Mouse (Mus musculus) right cerebral cortex, postnatal 4 days (tissue): Measurements from ENCODE around the gene Olfr617.
"Not testable (repeated sequence)": the region's sequence is repeated elsewhere in the genome, so short reads cannot be mapped to it uniquely, and the experiment has no call there.

Experiments used
- DNase-seq: peaks from one replicate; pipeline ENCODE4 v3.0.0-alpha.2; 2022

The Olfr617 gene

DNA sequence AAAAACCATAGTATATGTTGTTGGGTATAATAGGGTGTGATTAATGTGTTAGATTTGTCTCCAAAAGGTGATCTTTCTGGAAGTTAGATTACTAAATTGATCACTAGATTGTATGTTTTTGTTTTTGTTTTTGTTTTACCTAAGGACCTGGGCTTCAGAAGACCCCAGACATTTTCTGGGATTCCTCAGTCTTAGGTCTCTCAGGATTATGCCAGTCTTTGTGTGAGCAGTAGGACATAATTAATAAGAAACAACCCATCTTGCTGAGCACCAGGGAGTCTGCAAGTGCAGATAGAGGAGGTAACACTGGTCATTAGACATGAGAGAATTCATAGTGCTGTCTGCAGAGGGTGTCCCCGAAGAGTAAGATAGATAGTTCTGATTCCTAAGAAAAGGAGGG is at the start of gene Olfr617:
Olfr617 (plus strand) TSS at position 301 of the 400 bp plus-strand sequence.
- no peak for DNase-seq

DNA sequence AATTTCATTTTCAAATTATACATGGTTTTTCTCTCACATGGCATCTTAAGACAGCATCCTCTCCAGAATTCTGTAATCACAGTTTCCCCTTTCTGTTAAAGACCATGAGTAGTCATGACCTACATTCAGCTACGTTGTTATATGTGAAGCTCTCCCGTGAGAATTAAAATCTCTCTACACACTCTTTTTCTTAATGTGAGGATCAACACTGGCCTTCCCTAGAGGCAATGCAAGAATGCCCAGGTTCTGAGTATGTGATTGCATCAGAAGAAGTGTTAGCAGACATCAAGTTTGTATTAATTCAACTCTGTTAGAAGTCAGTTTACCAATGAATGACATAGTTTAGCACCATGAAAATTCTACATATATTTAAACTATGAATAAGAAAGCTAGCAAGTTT is 30.2 kb upstream of the Olfr617 start, which contains the start of gene Olfr612:
Olfr612 (minus strand) TSS at position 101 of the 400 bp plus-strand sequence.
- DNase-seq = not testable (repeated sequence)

DNA sequence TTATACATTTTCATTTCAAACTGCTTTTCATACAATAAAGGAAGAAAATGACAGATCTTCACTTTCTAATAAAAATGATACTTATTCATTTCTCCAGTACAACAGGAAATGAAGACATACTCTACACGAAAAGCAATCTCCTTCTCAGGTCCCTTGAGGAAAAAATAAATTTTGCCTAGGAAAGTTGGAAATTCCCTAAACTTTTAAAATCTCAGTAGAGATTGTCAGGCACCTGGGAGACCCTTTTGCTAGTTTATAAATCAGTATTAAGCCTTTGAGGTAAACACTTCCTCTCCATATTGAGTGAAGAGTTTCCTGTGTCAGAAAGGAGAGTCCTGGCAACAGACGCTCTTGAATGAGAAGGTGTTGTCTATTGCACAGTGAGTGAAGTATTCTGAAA is 25.1 kb upstream of the Olfr617 start, which contains the start of gene Olfr613:
Olfr613 (plus strand) TSS at position 301 of the 400 bp plus-strand sequence.
- DNase-seq = no peak

DNA sequence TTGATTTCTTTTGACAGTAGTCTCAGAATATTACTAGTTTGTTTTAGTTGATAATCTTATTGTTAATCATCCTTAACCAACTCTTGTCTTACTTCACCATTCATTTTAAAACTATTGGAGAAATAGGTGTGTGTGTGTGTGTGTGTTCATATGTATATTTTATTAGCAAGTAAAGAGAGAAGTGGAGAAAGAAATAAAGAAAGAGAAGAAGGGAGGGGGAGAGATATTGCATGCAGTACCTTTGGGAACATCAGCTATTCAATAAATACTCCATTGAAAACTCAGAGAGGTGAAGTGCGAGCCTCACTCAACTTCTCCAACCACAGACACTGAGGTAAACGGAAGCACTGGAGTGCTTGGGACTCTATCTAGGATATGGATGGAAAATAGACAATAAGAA is 17.1 kb upstream of the Olfr617 start, which contains the start of gene Olfr615:
Olfr615 (plus strand) TSS at position 301 of the 400 bp plus-strand sequence.
- DNase-seq = no peak

DNA sequence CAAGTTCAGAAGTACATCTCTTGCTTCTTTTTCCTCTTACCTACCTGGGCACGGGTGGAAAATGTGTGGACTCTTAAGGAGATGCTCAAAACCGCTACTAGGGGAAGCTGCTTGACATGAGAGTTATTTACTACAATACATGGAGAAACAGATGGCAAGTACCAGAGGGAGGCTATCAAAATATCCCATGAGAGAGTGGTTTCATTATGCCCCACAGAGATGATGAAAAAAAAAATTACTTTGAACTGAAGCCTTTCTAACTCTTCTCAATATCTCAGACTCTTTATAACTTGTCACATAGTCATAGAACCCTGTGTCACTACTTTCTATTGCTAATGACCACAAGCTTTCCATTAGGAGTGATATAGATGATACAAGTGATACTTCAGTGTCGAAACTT is 3.8 kb upstream of the Olfr617 start, which contains the start of gene Olfr616:
Olfr616 (minus strand) TSS at position 101 of the 400 bp plus-strand sequence.
- DNase-seq = no peak

DNA sequence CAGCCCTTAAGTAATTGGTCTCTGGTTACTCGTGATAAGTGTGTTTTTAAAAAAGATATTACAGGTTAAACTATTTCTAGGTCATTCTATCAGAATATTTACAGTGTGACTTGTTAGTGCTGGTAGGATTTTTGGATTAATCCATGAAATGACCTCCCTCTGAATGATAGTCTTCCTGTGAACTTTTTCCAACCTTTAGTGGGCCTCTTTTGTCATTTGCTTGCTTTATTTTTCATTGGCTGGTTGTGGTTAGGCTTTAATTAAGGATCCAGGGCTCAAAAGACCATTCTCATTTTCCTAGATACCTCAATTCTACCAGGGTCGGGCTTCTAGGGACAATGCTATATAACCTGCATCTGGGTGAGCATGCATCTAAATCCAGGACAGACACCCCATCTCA is 16.9 kb downstream of the Olfr617 start, which contains the start of gene Olfr618:
Olfr618 (plus strand) TSS at position 301 of the 400 bp plus-strand sequence.
- no peak for DNase-seq

DNA sequence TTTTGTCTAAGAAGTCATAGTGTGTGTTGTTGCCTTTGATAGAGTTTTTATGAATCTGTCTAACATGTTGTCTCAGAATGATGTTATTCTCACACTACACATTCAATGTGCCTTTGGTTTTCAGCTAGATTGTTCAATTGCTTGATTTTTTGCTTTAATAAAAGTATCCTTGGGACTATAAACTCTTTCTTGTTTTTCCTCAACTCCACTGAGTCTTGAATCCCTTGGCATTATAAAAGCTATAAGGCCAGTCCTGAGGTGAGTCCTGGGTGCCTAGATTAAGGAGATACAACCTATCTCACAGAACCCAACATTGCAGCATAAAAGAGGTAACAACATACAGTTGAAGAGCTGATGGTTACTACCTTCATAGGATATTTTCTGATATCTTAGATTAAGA is 27.4 kb downstream of the Olfr617 start, which contains the start of gene Olfr619:
Olfr619 (plus strand) TSS at position 301 of the 400 bp plus-strand sequence.
- no peak for DNase-seq

DNA sequence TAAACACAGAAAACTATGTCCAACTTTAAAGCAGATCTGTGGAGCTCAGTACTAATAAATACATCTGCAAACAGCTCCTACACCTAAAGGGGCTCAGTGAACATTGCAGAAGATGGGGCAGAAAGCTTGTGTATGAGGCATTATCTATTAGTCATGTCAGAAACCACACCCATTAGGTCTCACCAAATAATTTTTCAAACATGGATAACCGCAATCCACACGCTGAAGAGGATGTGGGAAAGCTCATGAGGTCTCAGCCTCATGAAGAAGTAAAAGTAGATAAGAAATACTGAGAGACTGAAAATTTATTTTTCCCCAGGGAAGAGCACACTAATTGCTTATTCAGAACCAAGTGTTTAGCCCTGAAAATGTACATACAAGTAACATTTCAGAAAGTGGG is 34.6 kb downstream of the Olfr617 start:
- no peak for DNase-seq

DNA sequence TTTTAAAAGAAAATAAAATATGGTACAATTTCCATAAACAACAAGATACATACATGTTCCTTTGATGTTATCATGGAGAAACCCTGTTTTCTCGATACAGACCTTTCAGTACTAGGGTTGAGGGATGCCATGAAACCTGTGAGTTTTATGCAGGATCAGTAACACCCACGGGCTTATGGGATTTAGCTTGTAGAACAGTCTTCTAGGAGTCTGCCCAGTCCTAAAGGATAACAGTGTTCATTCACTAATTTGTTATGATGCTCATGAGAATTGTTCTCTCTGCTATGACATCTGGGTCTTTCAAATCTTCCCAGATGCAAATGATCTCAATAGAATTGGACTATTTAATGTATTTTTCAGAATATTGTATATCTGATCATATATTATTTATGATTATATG is 39.6 kb downstream of the Olfr617 start, which contains the start of gene Olfr620:
Olfr620 (minus strand) TSS at position 101 of the 400 bp plus-strand sequence.
- DNase-seq = no peak
